Mouse (Mus musculus) urinary bladder, postnatal 25 days (tissue): ENCODE measurements around the gene Stat3.

Experiments
- DNase-seq: peaks from one replicate; pipeline ENCODE4 v3.0.0; 2022; ENCODE audit warnings: low spot score

The Stat3 gene

DNA sequence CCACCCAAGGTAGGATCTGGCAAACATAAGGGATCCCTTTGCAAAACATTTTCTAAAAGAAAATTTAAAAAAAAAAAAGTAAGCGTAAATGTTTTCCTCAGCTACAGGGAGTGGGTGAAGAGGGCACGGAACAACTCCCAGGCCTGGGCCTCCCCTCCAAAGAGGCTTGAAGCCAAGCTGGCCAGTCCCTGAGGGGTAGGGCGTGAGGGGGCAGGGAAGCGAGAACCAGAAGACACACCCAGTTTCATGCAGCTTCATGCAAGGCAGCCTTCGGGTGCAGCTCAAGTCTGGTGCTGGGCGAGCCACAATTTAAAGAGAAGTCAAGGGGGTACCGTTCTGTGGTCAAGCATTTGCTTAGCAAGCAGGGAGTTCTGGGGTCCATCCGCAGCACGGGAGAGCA is 24.3 kb upstream of the Stat3 start:
- no peak for DNase-seq

DNA sequence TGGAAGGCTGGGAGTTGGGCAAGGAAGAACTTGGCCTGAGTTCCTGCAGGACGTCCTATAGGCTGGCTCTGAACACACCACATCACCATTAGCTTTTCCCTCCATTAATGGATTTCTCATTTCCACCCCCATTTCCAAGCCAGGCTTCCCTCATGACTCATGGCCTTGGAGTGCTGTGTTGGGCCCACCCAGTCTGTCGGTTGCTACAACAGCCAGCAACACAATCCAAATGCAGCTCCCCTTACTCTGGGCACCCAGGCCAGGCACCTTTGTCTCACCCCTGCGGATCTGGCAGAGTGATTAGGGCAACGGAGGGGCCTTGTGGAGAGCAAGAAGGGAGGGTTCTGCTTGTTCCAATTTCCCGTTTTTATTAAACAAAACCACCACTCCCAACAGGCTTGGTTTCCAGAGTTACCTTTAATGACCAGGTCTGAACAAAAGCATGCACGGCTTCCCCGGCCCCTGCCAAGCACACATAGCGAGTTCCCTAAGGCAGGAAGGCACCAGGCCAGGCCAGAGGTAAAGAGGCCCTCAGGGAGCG is 23.1 kb upstream of the Stat3 start:
- no peak for DNase-seq

DNA sequence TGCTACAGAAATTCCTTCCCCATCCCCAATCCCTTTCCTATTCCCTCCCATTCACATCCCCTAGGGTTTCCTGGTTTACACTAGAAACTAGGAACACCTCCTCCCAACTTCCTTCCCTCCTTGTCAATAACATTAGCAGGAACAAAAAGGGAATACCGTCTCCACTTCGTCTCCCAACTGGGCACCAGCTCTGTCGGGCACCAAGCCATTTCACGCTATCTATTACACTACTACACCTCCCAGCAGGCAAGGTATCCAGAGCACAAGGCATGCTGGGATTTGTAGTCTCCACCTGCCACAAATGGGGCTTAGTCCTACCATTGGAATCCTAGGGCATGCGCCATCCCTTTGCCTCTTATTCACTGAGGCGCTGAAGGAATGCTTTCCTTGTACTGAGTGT is 21.2 kb upstream of the Stat3 start:
- DNase-seq: no peak

DNA sequence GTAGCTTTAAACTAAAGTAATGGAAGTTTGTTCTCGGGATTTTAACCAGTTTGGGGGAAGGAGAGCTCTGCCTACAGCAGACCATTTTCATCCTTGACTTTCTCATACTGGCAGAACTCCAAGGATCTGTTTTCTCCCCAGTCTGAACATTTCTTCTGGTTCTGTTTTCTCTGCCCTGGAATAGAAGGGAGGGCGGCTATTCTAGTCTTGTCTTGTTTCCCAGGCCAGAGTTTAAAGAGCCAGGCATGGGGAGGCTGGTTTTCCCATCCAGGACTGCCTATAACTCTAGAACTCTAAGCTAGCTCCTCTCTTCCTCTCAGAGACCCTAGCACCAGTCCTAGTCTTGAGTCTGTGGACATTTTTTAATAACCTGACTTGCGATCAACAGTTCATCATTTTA is 20.5 kb upstream of the Stat3 start:
- no peak for DNase-seq

DNA sequence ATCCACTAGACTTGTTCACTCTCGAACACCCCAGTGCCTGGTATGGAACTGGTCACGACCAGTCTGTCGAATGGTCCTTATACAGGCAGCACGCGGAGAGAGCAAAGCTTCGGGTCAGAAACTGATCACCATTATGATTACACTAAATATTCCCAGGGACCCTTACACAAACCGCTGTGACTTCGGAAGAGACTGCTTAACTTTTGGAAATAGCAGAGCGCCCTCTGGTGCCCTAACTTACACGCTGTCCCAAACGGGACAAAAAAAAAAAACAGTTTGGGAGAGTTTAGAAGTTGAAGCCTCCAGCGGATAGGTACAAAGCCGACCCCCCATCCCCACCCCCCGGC is 20.1 kb upstream of the Stat3 start:
- peak; percentile 66 for DNase-seq

DNA sequence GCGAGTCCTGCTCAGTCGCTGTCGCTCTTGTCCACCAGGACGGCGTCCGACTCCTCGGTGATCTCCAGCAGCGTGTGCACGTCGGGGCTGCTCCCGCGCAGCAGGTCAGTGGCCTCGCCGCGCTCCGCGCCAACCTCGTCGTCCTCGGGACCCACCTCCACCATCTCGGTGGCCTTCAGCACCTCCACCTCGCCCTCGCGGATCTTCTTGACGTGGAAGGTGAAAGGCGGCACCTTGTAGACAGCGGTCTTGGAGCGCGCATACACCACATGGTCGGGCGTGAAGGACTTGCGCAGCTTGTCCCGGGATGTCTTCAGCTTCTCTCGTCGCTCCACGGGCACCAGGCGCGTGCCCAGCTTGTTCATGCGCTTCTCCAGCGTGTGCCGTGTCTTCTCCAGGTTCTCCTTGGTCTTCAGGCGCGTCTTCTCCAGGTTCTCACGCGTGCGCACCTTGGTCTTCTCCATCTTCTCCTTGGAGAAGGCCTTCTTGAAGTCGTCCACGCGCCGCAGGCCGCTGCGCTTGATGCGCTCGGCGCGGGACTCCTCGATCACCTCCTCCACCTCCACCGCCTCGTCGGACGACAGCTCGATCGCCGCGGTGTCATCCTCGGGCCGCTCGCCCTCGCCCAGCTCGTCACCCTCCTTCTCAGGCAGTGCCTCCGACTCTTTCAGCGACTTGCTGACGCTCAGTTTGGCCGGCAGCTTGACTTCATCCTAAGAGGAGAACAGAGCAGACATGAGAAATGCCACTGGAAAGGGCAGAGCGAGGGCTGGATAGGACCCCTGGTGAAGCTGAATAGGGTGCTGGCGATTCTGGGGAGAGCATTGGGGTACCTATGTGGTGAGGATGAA is 19.5 kb upstream of the Stat3 start:
- no peak for DNase-seq

DNA sequence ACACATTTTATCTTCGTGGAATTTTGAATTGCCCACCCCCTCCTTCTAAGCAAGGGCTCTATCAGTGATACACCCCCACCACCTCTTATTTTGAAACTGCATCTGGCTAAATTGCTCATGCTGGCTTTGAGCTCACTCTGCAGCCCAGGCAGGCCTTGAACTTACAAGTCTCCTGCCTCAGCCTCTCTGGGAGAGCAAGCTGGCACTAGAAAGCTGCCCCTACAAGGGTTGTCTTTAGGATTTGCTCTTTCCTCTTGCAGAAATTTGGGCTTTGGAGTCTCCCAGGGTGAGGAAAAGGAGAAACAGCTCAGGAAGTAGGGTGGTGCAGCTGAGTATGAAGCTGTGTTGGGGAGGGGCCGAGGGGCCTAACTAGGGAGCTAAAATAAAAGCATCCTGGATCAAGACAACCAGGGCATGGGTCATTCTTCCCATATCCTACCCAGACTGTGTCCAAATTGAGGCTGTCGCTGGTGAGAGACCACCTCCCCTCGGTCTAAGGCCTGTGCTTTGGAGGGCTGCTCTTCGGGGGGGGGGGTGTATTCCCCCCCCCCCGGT is 18.7 kb upstream of the Stat3 start:
- no peak for DNase-seq

DNA sequence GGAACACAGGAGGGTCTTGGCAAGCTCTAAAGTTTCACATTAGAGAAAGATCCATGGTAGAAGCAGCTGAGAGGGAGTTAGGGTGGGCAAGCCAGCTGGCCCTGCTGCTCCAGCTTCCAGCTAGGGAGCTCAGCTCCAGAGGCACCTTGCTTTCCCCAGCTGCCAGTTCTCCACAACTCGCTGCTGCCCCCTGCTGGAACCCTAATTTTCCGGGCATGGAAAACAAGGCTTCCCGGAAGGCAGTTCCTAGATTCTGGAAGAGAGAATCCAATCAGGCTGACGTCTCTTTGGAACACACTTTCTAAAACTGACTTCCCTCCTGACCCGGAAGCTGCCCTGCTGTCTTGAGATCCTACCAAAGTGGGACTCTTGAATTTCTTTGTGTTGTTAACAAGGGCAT is 17.9 kb upstream of the Stat3 start:
- DNase-seq: peak; percentile 93

DNA sequence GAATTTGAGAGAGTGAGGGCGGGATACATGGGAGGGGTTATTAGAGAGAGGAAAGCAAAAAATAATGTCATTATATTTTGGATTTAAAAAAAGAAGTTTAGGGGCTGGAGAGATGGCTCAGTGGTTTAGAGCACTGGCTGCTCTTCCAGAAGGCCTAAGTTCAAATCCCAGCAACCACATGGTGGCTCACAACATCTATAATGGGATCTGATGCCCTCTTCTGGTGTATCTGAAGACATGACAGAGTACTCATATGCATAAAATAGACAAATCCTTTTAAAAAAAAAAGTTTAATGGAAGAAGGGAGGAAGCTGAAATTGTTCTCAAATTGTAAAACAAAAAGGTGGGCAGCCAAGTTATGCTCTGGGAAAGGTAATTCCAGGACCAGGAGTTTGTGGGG is 10.2 kb upstream of the Stat3 start:
- no peak for DNase-seq

DNA sequence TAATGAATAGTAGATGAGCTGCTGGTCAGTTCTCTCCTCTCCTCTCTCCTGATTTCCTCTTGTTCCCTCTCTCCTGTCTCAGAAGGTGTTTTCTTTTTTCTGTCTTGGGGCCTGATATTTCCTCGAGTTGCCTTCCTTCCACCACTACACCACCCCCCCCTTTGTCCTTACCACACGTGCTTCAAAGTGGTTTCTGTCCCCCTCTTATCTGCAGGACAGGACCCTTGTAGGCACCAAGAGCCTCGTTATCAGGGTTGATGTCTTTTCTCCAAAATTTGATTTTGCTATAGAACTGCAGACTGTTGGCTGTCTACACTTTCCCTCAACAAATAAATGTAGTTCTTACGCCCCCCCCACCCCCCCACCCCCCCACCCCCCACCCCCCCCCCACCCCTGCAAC is 9.0 kb upstream of the Stat3 start:
- no peak for DNase-seq

DNA sequence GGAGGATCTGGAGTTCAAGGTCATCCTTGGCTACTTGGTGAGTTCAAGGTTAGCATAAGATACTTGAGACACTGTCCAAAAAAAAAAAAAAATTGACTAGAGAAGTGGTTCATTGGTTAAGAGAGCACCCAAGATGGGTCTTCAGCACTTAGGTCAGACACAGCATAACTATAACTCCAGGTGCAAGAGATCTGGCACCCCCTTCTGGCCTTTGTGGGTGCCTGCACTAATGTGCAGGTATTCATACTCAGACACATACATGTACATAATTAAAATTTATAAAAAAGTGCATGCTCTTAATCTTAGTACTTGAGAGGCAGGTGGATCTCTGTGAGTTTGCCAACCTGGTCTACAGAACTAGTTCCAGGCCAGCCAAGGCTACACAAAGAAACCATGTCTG is 8.2 kb upstream of the Stat3 start:
- no peak for DNase-seq

DNA sequence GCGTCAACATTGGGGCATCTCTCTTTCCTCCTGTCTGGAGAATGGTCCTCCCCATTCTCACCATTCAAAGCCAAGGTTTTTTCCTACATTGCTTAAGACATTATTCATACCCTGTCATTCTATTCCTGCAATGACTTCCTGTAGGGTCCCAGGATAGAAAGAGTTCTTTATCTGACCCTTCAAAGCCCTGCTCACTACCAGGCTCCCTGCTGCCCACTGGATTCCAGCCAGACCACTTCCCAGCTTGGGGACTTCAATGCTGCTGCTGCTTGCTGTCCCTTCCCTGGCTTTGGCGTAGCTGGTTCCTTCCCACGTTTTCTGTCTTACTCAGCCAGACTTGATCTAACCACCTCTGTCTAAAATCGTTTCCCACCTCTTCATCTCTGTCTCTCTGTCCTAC is 7.5 kb upstream of the Stat3 start:
- no peak for DNase-seq

DNA sequence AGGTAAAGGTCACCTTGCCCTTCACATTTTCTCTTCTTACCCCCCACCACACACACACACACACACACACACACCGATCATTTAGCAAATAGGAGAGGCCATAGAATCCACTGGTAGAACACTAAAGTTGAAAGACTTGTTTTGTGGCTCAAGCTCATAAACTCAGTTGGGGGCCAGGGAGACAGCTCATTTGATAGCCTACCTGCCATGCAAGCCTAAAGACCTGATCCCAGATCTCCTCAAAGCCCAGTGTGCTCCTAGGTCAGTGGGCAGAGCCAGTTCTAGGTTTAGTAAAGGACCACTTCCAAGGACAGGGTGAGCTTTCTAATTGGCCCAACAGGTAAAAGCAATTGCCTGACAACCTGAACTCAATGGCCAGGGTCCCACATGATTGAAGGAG is 3.0 kb upstream of the Stat3 start:
- no peak for DNase-seq

DNA sequence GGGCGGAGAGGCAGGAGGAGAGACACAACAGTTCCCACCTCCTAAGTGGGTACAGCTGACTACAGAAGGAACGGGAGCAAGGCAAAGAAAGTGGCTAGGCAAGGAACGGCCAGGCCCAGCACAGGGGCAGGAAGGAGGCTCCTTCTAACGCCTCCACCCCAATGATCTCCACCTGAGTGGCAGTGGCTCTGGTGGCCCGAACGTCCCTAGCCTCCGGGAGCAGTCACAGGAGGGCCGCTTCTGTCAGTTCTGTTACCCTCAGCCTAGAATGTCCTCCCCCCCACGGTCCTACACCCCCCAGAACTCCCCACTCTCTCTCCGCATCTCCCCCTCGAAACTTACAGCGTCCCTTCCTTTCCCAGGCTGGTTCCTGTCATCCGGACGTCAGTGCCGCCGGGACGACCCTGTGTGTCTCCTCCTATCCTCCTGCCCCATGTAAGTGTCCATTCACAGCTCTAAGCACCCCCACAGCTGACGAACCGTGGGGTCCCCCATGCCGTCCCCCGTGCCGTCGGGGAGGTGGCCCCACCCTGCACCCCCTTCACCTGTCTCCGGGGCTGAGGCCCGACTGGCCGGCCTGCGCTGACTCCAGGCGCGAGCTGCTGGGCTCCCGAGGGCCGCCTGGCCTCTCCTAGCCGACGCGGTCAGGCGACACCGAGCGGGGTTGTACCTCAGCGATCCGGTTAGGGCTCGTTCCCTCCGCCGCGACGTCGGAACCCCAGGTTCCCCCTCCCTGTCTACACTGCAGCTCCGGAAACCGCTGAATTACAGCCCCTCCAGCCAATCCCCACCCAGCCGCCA is 429 bp downstream of the Stat3 start:
- no peak for DNase-seq

DNA sequence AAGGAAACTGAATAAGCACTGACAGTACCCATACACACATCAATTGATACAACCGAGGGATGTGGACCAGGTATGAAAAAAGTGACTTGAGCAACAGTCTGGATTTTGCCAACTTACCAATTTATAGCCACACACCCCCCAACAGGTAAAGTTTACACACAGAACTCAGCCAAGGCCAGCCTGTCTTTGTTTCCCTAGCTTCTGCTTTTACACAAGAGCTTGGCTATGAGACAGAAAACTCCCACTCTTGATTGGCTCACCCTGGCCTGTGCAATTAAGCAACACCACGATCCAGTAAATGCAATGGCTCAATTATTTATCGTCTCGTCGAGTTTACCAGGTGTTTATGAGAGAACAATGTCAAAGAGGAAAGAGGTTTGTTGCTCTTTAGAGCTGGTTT is 1.2 kb downstream of the Stat3 start:
- no peak for DNase-seq

DNA sequence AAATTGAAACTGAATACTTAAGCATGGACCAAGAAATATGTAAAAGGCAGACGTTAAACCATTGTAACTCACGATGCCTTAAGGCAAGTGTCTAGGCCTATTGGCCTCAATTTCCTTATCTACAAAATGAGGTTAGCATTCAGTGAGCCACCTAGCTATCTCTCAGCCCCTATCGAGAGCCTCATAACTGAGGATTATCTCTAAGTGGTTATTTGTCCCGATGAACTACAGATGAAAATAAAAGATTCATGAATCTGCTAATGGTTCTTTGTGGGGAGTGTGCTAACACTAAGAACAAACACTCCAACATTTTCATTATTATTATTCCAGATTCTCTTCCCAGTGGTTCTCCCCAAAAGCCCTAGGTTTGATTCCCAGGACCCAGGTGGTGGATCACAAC is 2.0 kb downstream of the Stat3 start:
- no peak for DNase-seq

DNA sequence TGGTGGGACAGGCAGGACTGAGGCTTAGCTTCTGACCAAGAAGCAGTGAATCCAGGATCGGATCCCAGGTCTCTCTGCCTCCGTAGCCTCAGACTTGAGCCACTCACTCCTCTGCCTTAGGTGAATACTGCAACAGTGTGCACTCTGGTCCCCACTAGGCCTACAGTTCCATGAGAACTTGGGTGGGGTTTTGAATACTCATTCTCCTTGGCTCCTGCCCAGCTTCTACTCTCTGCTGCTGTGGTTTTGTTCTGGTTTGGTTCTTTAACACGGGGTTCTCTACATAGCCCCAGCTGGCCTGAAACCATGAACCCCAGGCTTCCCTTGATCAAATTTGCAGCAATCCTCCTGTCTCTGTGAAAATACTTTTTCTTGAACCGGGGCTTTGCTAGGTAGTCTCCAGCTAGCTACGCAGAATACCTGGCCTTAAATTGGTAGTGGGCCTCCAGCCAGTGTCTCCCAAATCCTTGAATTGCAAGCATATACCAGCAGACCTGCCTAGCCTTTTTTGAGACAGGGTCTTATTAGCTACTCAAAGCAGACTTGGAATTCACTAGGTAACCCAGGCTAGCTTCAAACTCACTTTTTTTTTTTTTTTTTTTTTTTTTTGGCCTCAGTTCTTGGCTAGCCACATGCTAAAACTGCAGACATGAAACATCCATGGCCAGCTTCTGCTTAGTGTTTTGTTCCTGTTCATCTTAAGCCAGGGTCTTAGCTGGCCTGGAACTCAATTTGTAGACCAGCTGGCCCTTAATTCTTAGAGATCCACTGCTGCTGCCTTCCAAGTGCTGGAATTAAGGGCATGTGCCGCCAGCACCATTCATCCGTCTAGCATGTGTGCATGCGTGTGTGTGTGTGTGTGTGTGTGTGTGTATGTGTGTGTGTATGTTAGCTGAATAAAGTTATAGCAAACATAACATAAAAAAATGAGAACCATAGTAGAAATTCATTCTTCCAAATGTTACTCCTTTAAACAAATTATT is 3.7 kb downstream of the Stat3 start:
- no peak for DNase-seq

DNA sequence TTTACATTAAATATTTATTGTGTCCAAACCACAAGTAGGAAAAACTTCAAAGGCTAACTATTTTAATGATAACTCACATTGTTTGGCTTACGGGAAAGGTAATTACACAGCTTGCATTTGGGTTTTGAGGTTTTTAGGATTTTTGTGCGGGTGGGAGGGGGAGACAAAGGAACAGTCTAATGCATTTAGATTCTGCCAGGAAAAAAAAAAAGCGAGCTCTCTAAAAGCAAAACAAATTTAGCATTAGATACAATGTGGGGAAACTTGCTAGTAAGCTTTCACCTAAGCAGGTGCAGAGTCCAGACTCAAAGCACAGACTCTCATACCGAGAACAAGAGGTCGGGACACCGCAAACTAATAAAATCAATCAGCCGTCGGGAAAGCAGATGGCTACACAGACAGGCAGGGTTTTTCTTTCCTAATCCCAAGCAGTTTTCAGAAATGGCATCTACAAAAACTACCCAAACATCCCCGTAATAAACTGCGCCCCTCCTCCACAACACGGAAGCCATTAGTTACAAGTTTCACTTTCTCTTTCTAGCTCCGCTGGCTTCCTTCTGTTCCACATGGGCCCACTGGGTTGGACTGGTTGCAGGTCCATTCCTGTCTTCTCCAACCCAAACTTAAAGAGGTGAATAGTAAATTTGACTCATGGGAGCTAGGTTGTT is 8.0 kb downstream of the Stat3 start:
- DNase-seq: peak; percentile 30

DNA sequence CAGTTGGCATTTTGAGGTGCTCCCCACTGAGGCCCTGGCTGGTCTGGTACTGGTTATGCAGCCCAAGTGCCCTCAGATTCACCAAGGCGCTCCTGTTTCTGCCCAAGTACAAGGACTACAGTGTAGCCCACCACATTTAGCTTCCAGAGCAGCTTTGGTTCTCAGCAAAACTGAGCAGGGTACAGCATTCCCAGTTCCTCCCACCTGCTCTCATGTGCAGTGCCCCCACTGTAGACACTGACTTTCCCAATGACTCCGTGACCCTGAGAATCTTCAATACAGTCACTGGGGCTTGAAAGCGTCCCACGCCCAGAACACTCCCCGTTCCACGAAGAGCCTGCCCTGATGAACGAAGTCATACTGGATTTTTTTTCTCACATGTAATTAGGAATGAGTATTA is 8.7 kb downstream of the Stat3 start:
- no peak for DNase-seq

DNA sequence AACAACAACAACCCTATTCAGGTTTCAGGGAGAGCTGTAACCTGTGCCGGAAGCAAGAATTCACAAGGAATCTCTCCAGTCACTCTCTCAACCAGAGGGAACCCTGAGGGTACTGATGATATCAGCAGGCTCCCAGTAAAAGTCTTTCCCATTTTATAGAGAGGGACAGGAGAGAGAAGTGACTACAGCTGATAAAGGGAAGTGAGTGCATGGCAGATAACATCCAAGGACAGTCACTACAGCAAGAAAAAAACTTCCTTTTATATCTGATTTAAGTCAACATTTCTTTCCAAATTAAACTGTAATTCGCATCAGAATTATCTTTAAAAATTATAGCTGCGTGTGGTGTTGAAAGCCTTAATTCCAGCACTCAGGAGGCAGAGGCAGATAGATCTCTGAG is 12.0 kb downstream of the Stat3 start:
- DNase-seq: no peak

DNA sequence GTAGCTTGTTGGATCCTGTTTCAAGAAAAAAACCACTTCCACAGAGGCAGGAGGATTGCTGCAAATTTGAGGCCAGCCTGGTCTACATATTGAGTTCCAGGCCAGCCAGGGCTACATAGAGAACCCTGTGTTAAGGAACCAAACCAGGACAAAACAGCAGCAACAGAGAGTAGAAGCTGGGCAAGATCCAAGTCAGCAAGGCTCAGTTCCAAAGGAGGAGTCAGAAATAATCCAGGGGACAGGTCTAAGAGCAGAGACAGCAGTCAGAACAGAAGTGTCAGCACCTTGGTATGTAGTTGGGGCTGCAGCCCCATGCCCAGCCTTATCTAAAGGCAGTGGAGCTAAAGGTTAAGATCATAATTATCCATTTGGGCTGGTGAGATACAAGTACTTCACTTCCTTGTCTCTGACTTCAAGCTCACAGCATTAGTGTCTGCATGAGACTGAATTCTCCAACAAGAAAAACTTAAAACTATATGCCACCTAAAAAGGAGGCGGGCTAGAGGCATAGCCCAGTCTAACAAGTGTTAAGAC is 14.9 kb downstream of the Stat3 start:
- DNase-seq: no peak
